Mouse (Mus musculus) forebrain, embryonic 11.5 days (tissue): ENCODE results near the gene Gba. TPM values are rescaled to one million over a fixed set of nuclear protein-coding genes. Genes with fewer than 3 reads are reported as not detected.

Experiments used
- ATAC-seq: fragments of 200-750 bp; cut with Nextera tagmentation; replicated peaks from 2 replicates; pipeline ENCODE4 v1.8.0; 2017; ENCODE audit warnings: moderate TSS enrichment; ENCODE audit not compliant: low FRiP score
- DNase-seq: peaks from one replicate; pipeline ENCODE4 v3.0.0-alpha.2; 2017; ENCODE audit warnings: low spot score
- H3K27ac ChIP-seq: fragments of 300-500 bp; sonication (generic); 2 replicates; pipeline ENCODE4 v1.5.1; 2014; ENCODE audit warnings: low read depth, low read length
- H3K27me3 ChIP-seq: fragments of 300-500 bp; sonication (generic); 2 replicates; pipeline ENCODE4 v1.6.1; 2014; ENCODE audit warnings: mild to moderate bottlenecking, low read length, mixed read lengths; ENCODE audit not compliant: control insufficient read depth, insufficient read depth
- H3K36me3 ChIP-seq: fragments of 300-500 bp; sonication (generic); 2 replicates; pipeline ENCODE4 v1.6.1; 2014; ENCODE audit warnings: mild to moderate bottlenecking, low read length, moderate library complexity, mixed read lengths; ENCODE audit not compliant: control insufficient read depth, insufficient read depth
- H3K4me1 ChIP-seq: fragments of 300-500 bp; sonication (generic); replicated peaks from 2 replicates; pipeline ENCODE4 v1.6.1; 2014; ENCODE audit warnings: low read length, mixed read lengths; ENCODE audit not compliant: control insufficient read depth, insufficient read depth
- H3K4me2 ChIP-seq: fragments of 300-500 bp; sonication (generic); 2 replicates; pipeline ENCODE4 v1.6.1; 2014; ENCODE audit warnings: low read depth, mild to moderate bottlenecking, low read length, moderate library complexity, mixed read lengths; ENCODE audit not compliant: severe bottlenecking
- H3K4me3 ChIP-seq: fragments of 300-500 bp; sonication (generic); 2 replicates; pipeline ENCODE4 v1.5.1; 2014; ENCODE audit warnings: low read depth, low read length
- H3K9ac ChIP-seq: fragments of 300-500 bp; sonication (generic); 2 replicates; pipeline ENCODE4 v1.6.1; 2014; ENCODE audit warnings: low read length
- H3K9me3 ChIP-seq: fragments of 300-500 bp; sonication (generic); 2 replicates; pipeline ENCODE4 v1.6.1; 2016; ENCODE audit warnings: low read length, mixed read lengths; ENCODE audit not compliant: control insufficient read depth
- WGBS: fragments of 180-500 bp; shearing (Covaris S2); extraction: QIAGEN DNeasy Blood & Tissue Kit; methylation state at CpG from one replicate; pipeline ENCODE4 v1.1.7; 2014; 5-methylcytosine and 5-hydroxymethylcytosine counted together
- polyA plus RNA-seq: library from polyadenylated mRNA; unstranded; fragments of >200 nt; fragmentation: Nextera tagmentation; extraction: Ambion mirVana; gene quantifications from 2 replicates; pipeline ENCODE4 v1.2.1, GENCODE M21; 2014

Gene Gba
- polyA plus RNA-seq, 1 experiment from 2014 or later = 32.4 TPM

DNA sequence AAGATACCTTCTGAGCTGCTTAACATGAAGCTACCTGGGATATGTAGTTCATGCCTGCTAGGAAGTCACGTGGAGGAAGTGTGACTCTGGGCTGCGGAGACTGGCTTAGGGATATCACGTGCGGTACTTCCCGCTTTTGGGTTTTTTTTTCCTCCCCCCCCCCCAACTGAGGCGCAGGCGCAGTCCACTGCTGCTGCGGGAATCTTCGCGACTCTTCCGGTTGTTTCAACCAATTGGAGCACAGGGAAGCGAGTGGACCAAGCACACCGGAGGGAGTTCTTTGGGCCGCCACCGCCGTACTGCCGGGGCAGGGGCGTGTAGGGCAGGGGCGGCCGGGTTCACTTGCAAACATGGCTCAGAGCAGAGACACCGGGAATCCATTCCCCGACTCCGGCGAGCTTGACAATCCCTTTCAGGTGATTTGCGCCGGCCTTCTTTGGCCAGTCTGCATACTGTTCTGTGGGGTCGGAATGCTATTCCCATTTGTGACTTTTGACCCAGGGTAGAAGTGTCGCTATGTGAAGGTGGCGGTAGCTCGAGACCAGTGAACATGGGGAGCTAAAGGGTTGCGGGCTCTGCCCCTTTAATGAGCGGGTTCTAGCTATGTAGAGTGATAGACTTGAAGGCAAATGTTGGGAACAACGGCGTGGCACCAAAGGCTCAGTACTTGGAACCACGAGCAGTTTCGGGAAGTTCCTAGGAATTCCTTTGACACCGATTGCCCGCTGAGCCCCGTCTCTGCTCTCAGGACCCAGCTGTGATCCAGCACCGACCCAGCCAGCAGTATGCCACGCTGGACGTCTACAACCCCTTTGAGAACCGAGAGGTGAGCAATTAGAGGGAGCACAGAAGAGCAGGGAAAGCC lies 25.3 kb upstream of the Gba start, which contains the start of gene Scamp3:
Gene Scamp3, plus strand, starts transcription at position 232 of the 865 bp plus-strand sequence.
- H3K27me3 ChIP-seq = no peaks in the 10 kb centered on the region
- peak; percentile 94 for ATAC-seq
- under 1% methylated on average over 43 of the region's 43 CpGs for WGBS

DNA sequence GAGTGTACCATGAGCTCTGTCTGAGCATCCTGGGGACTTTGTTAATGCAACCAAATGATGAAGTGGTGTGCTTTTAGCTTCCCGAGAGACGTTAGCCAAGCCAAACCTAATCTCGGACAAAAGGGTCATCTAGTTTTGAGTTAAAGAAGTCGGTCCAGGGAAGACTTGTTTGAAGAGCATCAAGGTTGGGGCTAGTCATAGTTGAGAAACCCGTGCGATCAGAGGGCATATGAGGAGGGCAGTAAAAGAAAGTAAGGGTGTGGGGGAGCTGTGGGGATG lies 24.7 kb upstream of the Gba start:
- H3K9ac ChIP-seq = peak overlapping the region; percentile 81
- H3K36me3 ChIP-seq = peaks cover 31% of the 10 kb centered on the region
- DNase-seq (no peak), ATAC-seq (no peak)
- peak overlapping the region; percentile 54; the same call in 1 of the 2 replicates for H3K27ac ChIP-seq
- whole genome bisulfite sequencing = 8% methylated on average over 6 of the region's 6 CpGs
- no peaks in the 10 kb centered on the region for H3K27me3 ChIP-seq
- peak overlapping the region; percentile 87 for H3K4me2 ChIP-seq
- peaks cover 5% of the 10 kb centered on the region; the same call in 1 of the 2 replicates for H3K4me1 ChIP-seq
- H3K4me3 ChIP-seq = peak overlapping the region; percentile 59
- no peaks in the 10 kb centered on the region for H3K9me3 ChIP-seq

More for the DNA sequence above, 25.3 kb upstream of the Gba start, which contains the start of gene Scamp3:
- H3K9me3 ChIP-seq = no peaks in the 10 kb centered on the region
- H3K4me3 ChIP-seq = peak within 1 kb of the TSS; percentile 59
- H3K36me3 ChIP-seq = peaks cover 33% of the 10 kb centered on the region
- peak within 1 kb of the TSS; percentile 54; the same call in 1 of the 2 replicates for H3K27ac ChIP-seq
- peaks cover 5% of the 10 kb centered on the region; the same call in 1 of the 2 replicates for H3K4me1 ChIP-seq
- H3K9ac ChIP-seq = peak within 1 kb of the TSS; percentile 81
- peak within 1 kb of the TSS; percentile 87 for H3K4me2 ChIP-seq
- DNase-seq = peak; percentile 96

DNA sequence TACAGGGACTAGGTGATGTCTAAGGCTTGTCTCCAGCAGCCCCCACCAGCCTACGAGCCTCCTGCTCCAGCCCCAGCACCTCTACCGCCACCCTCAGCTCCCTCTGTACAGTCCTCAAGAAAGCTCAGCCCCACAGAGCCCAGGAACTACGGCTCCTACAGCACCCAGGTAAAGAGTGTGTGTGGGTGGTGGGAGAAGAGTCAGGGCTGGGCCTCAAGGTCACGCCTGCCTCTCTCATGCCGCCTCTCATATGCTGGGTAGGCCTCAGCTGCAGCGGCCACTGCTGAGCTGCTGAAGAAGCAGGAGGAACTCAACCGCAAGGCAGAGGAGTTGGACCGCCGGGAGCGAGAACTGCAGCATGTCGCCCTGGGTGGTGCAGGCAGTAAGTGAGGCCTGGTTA lies 23.7 kb upstream of the Gba start:
- no peak overlapping the region for H3K9ac ChIP-seq
- H3K4me3 ChIP-seq = no peak overlapping the region
- WGBS = 89% methylated on average over 11 of the region's 11 CpGs
- peaks cover 22% of the 10 kb centered on the region for H3K36me3 ChIP-seq
- no peak for DNase-seq
- no peaks in the 10 kb centered on the region for H3K9me3 ChIP-seq
- ATAC-seq = no peak
- H3K4me2 ChIP-seq = no peak overlapping the region
- H3K27me3 ChIP-seq = no peaks in the 10 kb centered on the region
- H3K4me1 ChIP-seq = peaks cover 12% of the 10 kb centered on the region
- no peak overlapping the region for H3K27ac ChIP-seq

DNA sequence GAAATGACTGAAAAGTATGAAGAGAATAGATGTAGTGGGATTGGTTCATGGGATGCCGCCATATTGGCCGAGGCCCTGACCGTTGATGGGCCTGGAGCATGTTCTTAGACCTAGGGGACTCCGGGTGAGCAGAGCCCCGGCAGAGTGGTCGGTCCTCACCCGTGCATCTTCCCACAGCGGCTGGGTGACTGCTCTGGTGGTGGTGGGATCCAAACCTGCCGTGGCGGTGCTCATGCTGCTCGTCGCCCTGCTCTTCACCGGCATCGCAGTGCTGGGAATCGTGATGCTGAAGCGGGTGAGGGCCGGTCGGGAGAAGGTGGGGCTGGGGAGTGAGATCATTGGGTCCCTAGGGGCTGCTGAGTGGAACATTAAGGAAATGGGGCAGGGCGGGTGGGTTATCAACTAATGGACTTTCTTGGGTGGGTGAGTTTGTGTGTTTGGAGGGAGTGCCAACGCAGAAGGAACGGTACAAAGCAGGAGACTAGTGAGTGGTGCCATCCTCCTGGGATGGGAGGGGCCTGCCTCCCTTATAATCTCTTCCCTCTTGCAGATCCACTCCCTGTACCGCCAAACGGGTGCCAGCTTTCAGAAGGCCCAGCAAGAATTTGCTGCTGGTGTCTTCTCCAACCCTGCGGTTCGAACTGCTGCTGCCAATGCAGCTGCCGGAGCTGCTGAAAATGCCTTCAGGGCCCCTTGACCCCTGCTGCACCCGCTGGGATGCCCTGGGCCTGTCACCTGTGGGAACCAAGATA lies 20.8 kb upstream of the Gba start:
- Histone ChIP-seq H3K36me3 (peaks cover 9% of the 10 kb centered on the region; the same call in 1 of the 2 replicates), H3K4me1 (peaks cover 21% of the 10 kb centered on the region), H3K4me2 (no peak overlapping the region), H3K27me3 (no peaks in the 10 kb centered on the region), H3K9me3 (no peaks in the 10 kb centered on the region), H3K4me3 (no peak overlapping the region), H3K9ac (no peak overlapping the region), H3K27ac (no peak overlapping the region)
- 93% methylated on average over 27 of the region's 27 CpGs for WGBS
- DNase-seq (peak; percentile 52), ATAC-seq (no peak)

DNA sequence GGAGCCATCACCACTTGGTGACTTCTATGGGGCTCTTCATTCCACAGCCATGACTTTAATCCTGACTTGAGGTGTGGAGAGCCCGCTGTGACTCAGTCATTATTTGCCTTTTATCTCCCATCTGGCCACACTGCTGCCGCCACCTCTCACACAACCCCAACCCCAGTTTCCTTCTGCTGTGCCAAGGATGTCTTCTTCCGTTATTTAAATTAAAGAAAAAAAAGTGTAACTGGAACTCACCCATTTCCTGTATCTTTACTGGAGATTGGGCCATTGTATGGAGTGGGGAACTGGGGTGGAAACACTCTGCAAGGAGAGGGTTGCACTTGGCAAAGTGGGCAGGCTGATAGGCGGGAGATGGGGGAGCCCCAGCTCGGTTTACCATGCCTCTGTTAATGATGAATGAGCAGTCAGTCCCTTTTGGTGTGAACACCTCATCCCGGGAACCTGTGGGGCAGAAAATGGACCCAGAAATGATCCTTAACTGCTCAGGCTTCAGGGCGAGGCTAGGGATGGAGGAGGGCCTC lies 20.1 kb upstream of the Gba start:
- Histone ChIP-seq H3K4me3 (peak overlapping the region; percentile 55), H3K27me3 (no peaks in the 10 kb centered on the region), H3K36me3 (peaks cover 9% of the 10 kb centered on the region; the same call in 1 of the 2 replicates), H3K27ac (no peak overlapping the region), H3K9me3 (no peaks in the 10 kb centered on the region), H3K9ac (no peak overlapping the region), H3K4me1 (peaks cover 25% of the 10 kb centered on the region), H3K4me2 (no peak overlapping the region; the same call in 1 of the 2 replicates)
- WGBS = 54% methylated on average over 7 of the region's 7 CpGs
- DNase-seq (no peak), ATAC-seq (peak; percentile 38; the same call in 1 of the 2 replicates)

DNA sequence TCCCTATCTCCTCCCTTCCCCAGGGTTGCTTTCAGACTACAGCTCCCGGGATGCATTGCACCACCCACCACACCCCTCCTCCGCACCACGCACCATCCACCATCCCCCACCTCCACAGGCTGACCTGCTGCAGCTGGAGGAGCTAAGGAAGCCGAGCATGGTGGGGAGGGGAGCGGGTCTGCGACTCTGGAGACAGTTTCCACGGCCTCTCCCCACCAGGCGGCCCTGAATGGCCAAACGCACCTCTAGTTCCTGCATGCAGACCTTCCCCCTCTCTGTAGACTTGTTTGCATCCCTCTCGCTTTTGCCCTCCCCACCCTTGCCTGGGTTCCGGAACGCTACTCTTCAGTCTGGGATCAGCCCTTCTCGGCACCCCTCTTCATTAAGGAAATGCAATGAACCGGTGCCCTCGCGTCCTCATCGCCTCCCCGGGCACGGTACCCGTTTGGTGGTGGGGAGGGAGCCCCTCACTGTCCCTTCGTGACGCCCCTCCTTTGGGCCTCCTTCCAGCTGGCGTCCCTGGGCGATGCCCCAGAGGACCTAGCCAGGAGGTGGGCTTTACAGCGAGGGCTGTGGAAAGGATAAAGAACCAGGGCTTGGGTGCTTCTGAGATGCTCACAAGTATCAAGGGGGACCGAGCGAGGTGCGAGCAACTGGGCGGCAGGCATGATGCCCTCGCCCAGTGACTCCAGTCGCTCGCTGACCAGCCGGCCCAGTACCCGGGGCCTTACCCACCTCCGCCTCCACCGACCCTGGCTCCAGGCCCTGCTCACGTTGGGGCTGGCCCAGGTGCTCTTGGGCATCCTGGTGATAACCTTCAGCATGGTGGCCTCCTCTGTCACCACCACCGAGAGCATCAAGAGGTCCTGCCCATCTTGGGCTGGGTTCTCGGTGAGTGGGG lies 19.4 kb upstream of the Gba start, which contains the start of gene Fam189b:
Gene Fam189b, plus strand, starts transcription at position 86 of the 901 bp plus-strand sequence.
- DNase-seq = peak; percentile 92
- peaks cover 26% of the 10 kb centered on the region for H3K4me1 ChIP-seq
- H3K27ac ChIP-seq = peak within 1 kb of the TSS; percentile 62
- H3K9me3 ChIP-seq = no peaks in the 10 kb centered on the region
- H3K9ac ChIP-seq = peak within 1 kb of the TSS; percentile 85
- H3K36me3 ChIP-seq = peaks cover 9% of the 10 kb centered on the region; the same call in 1 of the 2 replicates
- H3K4me2 ChIP-seq = peak within 1 kb of the TSS; percentile 97
- peak; percentile 94 for ATAC-seq
- H3K4me3 ChIP-seq = peak within 1 kb of the TSS; percentile 55
- WGBS = 6% methylated on average over 39 of the region's 39 CpGs
- no peaks in the 10 kb centered on the region for H3K27me3 ChIP-seq

DNA sequence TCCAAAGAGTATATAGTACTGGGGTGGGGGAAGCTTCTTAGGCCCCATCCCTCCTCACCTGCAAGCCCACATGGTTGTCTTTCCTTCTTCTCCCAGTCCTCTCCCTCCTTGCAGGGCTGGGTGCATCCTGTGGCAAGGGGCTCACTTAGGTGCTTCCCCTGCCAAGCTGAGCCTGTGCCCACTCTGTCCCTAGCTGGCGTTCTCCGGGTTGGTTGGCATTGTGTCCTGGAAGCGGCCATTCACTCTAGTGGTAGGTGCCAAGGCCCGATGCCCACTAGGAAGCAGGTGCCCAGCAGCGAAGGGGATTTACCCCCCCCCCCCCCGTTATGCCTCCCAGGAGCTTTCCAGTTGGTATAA lies 18.8 kb upstream of the Gba start:
- H3K4me3 ChIP-seq = peak overlapping the region; percentile 55
- H3K27me3 ChIP-seq = no peaks in the 10 kb centered on the region
- peaks cover 9% of the 10 kb centered on the region; the same call in 1 of the 2 replicates for H3K36me3 ChIP-seq
- no peak overlapping the region for H3K27ac ChIP-seq
- H3K4me1 ChIP-seq = peaks cover 24% of the 10 kb centered on the region
- DNase-seq = no peak
- no peaks in the 10 kb centered on the region for H3K9me3 ChIP-seq
- peak overlapping the region; percentile 85 for H3K9ac ChIP-seq
- peak overlapping the region; percentile 97 for H3K4me2 ChIP-seq
- no peak for ATAC-seq
- 82% methylated on average over 6 of the region's 6 CpGs for WGBS
